Mouse (Mus musculus): Measurements from ENCODE around the gene Mccc2.

Gene Mccc2

GRCm38 (mm10) chr13:100014906-100015895 is at the start of gene Mccc2:
Gene Mccc2, minus strand, starts transcription at chr13:100015639.
- peak; percentile 88 to 92 for DNase-seq

DNA sequence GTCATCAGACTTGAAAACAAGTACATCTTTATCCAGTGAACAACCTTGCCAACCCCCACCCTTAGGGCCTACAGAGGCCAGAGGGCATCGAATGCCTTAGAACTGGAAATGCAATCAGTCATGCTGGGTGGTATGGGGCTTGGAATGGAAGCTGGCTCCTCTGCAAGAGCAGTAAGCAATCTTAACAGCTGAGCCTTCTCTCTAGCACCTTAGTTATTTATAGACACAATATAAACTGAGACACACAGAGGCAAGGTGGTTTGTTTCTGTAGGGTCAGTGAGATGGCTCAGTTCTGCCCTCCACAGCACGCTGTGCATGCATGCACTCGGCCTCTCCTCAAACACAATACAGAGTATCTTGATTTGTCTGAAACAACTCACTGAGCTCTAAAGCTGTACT is 48.5 kb upstream of the Mccc2 start:
- DNase-seq = peak; percentile 4 to 37

- DNase-seq = peak in 1 of 2 experiments; percentile 19
Measured at GRCm38 (mm10) chr13:100057738-100058137, 42.3 kb upstream of the Mccc2 start.

- no peak for DNase-seq
Measured at GRCm38 (mm10) chr13:100026013-100026412, 10.6 kb upstream of the Mccc2 start.

DNA sequence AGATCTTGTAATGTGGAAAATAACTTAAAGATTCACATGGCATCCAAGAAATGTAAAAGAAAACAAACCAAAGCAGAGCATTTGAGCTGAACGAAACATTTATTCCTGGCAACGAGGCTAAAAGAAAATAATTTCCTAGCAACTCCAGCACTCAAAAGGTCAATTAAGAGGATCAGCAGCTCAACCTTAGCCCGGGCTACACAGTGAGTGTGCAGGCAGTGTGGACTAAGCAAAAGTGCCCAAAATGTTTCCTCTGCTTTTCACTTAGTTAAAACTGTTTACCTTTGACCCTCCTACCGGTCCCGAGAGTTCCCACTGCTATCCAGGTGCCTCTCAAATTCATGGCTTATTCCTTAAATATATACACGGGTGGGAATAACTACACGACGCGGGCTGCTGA is 1.5 kb upstream of the Mccc2 start:
- no peak for DNase-seq

DNA sequence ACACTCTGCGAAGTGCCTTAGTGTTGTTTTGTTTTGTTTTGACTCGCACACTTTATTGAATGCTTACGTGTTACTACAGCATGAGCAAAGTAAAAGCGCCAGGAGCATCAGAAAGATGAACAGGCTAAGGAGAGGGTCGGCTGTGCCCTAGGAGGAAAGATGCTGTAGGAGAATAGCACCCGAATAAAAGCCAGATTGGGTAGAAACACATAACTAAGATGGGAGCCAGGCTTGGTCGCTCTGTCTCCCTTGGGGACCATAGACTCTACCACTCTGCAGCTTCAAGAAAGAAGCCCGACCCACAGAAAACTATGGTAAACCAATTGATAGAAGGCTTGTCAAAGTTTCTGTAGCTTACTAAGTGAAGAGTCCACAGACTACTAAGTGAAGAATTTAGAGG is 498 bp upstream of the Mccc2 start:
- DNase-seq = no peak

- DNase-seq = no peak
Measured at GRCm38 (mm10) chr13:100005911-100006496, 9.4 kb downstream of the Mccc2 start.

DNA sequence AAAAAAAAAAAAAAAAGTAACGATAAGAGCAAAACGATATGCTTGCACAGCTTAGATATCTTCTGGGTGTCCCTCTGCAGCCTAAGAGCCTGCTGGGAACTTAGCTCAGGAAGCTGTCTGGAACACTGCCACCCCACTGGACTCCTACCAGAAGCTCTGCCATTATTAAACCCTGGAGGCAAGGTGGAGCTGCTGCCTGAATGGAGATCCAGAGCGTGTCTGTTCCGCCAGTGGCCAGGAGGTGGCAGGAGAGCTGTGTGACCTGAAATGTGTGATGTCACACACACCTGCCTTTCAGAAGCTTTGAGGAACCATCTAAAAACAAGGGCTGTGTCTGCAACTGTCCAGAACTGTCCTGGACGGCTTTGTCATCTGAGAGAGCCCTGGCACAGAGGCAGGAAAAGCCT is 13.6 kb downstream of the Mccc2 start:
- peak; percentile 83 to 87 for DNase-seq

GRCm38 (mm10) chr13:99999078-99999477 is 16.4 kb downstream of the Mccc2 start:
- no peak for DNase-seq

- no peak for DNase-seq
Measured at GRCm38 (mm10) chr13:99998099-99998498, 17.3 kb downstream of the Mccc2 start.

GRCm38 (mm10) chr13:99989592-99989991 is 25.8 kb downstream of the Mccc2 start:
- DNase-seq = no peak

DNA sequence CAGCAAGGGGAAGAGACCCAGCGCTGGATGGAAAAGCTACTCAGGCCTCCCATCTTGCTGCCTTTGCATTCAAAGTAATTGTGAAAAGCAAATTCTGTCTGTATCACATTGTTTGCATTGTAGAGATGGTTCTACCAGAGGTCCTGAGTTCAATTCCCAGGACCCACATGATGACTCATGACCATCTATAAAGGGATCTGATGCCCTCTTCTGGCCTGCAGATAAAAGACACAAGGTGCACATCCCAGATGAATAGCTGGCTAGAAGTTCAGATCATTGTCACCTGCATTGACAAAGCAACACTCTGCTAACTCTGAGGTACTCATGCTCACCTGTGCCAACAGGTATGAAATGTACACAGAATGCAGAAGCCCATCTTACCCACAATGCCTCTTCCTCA is 32.1 kb downstream of the Mccc2 start:
- DNase-seq = no peak

DNA sequence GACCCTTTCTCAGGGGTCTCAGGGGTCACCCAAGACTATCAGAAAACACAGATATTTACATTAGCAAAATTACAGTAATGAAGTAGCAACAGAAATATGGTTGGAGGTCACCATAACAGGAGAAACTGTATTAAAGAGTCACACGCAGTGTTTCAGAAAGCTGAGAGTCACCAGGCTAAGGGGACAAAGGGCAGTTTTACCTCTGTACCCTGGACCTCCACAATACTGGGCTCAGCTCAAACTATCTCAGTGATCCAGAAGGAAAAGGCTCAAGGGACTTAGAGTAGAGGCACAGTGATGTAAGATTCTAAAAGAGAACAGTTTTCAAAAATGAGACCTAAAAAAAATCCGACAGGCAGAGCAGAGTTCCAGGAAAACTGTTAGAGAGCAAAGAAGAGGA is 36.0 kb downstream of the Mccc2 start:
- DNase-seq = no peak

DNA sequence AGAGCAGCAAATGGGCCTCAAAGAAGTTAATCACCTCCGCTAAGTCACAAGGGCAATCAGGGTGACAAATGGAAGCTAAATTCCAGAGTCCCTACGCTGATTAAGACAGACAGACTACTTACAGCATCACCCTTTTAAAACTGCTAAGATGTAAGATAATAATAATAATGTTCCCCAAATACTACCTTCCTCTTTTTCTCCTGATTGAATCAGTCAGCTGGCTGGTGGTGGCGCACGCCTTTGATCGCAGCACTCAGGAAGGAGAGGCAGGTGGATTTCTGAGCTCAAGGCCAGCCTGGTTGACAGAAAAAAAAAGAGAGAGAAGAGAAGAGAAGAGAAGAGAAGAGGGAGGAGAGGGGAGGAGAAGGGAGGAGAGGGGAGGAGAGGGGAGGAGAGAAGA is 45.4 kb downstream of the Mccc2 start:
- DNase-seq = no peak

DNA sequence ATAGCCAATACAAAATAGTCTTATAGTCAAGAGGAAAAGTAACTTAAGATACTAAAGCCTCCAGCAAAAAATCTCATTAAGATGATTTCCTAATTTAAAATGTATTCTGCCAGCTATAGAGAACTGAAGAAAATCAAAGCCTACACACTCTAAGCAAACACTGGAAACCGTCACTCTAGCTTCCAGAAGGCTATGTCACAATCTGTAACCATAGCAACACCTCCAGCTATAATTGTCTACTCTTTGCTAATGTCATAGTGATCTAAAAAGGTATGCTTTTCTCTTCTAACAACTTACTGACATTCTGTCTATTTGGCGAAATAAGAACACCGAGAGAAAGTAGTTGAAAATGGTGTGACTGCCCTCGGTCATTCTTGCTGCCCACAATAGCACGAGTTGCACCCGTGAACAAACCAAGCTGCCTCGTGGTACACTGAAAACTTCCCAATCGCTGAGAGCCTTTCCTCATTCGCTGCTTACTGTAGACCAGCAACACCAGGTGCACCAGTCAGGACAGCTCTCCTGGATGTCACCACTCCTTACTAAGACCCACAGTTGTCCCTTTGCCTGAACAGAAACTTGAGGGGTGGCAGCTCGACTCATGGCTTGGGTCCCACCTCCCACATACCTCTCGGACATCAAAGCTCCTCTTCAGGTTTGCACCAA is 48.3 kb downstream of the Mccc2 start:
- DNase-seq = no peak

GRCm38 (mm10) chr13:99963814-99964213 is 51.6 kb downstream of the Mccc2 start:
- DNase-seq = no peak

GRCm38 (mm10) chr13:99961661-99962060 is 53.8 kb downstream of the Mccc2 start:
- DNase-seq = no peak

GRCm38 (mm10) chr13:99955591-99955944 is 59.9 kb downstream of the Mccc2 start:
- peak in 1 of 2 experiments; percentile 5 for DNase-seq

DNA sequence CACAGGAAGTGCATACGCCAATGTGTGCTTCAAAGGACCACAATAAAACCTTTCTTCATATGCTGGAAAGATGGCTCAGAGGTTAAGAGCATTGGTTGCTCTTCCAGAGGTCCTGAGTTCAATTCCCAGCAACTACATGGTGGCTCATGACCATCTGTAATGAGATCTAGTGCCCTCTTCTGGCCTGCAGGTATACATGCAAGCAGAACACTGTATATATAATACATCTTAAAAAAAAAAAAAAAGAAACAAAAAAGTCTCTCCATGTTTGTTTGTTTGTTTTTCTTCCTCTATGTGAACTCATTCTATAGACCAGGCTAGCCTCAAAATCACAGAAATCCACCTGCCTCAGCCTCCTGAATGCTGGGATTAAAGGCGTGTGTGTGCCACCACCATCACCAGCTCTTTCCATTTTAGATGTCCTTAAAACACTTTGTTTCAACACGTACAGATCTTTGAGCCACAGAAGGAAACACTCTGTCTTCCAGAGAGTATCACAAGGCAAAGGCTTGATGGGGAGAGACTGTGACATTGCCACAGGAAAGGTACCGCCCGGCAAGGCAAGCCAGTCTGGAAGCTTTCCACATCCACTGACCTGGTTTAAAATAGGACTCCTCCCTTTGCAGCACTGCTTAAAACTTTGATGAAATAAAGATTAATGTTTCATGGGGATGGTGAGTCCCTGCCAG is 60.4 kb downstream of the Mccc2 start:
- DNase-seq = no peak

DNA sequence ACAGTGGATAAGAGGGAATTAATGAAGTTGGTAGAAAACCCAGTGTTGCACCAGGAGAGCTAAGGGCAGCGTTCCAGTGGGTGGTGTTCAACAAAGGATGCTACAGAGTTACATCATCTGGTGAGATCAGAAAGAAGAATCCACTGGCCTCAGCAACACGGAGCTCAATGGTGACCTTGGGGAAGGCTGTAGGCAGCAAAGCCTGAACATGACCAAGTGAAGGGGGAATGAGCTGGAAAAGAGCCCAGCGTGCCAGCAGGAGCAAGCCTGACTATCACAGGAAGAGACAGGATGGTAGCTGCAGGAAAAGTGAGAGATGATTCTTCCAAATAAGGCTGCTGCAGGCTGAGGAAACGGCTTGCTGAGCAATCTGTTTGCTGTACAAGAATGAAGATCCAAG is 68.0 kb downstream of the Mccc2 start:
- no peak for DNase-seq

- DNase-seq = no peak
Measured at GRCm38 (mm10) chr13:99943525-99943924, 71.9 kb downstream of the Mccc2 start.

DNA sequence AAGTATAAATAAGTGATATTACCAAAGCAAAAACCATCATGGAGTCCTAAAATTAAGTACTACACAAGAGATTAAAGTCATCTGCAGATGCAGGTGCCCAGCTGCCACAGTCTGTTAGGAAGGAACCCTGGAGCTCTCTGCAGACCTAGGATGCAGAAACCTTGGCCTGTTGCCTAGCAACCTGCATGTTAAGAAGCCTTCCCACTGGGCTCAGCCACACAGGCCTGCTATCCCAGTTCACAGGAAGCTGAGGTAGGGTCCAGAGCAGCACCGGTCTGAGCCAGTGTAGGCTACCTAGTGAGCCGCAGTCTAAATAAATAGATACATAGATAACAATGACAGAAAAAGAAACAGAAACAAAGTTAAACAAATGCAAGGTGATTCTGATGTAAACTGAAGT is 74.8 kb downstream of the Mccc2 start:
- DNase-seq = no peak

DNA sequence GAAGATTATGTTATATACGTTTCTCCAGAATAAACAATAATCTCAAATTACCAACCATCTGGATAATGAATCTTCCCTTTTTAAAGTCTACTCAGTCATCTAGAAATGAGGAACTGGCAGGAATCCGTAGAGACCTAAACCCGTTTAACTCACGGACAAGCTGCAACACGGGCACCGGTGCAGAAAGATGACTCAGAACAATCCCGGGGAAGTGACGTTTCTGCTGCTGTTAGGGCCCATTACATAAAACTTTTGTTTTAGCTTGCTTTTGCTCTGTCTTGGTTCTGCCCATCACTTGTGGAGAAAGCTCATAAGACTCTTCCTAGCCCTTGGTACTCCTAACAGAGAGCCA is 76.1 kb downstream of the Mccc2 start:
- DNase-seq = no peak
